Mouse (Mus musculus) cortical plate, adult 2 months (tissue): ENCODE results near the gene Plpp4.

Source experiments
- CTCF ChIP-seq: fragments of 200-500 bp; IDR thresholded peaks from 2 replicates; pipeline ENCODE4 v1.5.1; 2011; ENCODE audit warnings: mild to moderate bottlenecking, control low read depth, low read length; ENCODE audit not compliant: insufficient read depth; ENCODE audit errors: extremely low read depth
- POLR2A ChIP-seq: fragments of 200-500 bp; IDR thresholded peaks from 2 replicates; pipeline ENCODE4 v1.6.1; 2011; ENCODE audit warnings: mild to moderate bottlenecking, low read length, control low read depth; ENCODE audit not compliant: insufficient read depth; ENCODE audit errors: extremely low read depth

- TF ChIP-seq POLR2A (no peak), CTCF (no peak)
These were observed 164.3 kb downstream of the Plpp4 start for GRCm38 (mm10) chr7:129421181-129421580.
